Mouse (Mus musculus) hindbrain, embryonic 12.5 days (tissue): ENCODE measurements at regions not wholly inside any gene's neighbourhood (a gene's known extent, or its start where the extent isn't known, plus 50 kb on each side); places are given as distances from the start of the nearest gene placed in this dataset.

Experiments used
- ATAC-seq: fragments of 200-750 bp; cut with Nextera tagmentation; 2 replicates; pipeline ENCODE4 v1.8.0; 2017; ENCODE audit warnings: moderate TSS enrichment; ENCODE audit not compliant: low FRiP score
- H3K27ac ChIP-seq: fragments of 300-500 bp; sonication (generic); 2 replicates; pipeline ENCODE4 v1.5.1; 2016; ENCODE audit warnings: mild to moderate bottlenecking
- H3K27me3 ChIP-seq: fragments of 300-500 bp; sonication (generic); 2 replicates; pipeline ENCODE4 v1.6.1; 2016; ENCODE audit warnings: mild to moderate bottlenecking
- H3K36me3 ChIP-seq: fragments of 300-500 bp; sonication (generic); 2 replicates; pipeline ENCODE4 v1.6.1; 2016; ENCODE audit warnings: mild to moderate bottlenecking
- H3K4me1 ChIP-seq: fragments of 300-500 bp; sonication (generic); 2 replicates; pipeline ENCODE4 v1.6.1; 2016
- H3K4me2 ChIP-seq: fragments of 300-500 bp; sonication (generic); replicated peaks from 2 replicates; pipeline ENCODE4 v1.6.1; 2016; ENCODE audit warnings: mild to moderate bottlenecking
- H3K4me3 ChIP-seq: fragments of 300-500 bp; sonication (generic); 2 replicates; pipeline ENCODE4 v1.5.1; 2016; ENCODE audit warnings: mild to moderate bottlenecking
- H3K9ac ChIP-seq: fragments of 300-500 bp; sonication (generic); 2 replicates; pipeline ENCODE4 v1.6.1; 2016; ENCODE audit warnings: mild to moderate bottlenecking, moderate library complexity
- H3K9me3 ChIP-seq: fragments of 300-500 bp; sonication (generic); replicated peaks from 2 replicates; pipeline ENCODE4 v1.6.1; 2016; ENCODE audit warnings: mild to moderate bottlenecking
- WGBS: fragments of 180-500 bp; shearing (Covaris S2); methylation state at CpG from one replicate; pipeline ENCODE4 v1.1.7; 2016; 5-methylcytosine and 5-hydroxymethylcytosine counted together

DNA sequence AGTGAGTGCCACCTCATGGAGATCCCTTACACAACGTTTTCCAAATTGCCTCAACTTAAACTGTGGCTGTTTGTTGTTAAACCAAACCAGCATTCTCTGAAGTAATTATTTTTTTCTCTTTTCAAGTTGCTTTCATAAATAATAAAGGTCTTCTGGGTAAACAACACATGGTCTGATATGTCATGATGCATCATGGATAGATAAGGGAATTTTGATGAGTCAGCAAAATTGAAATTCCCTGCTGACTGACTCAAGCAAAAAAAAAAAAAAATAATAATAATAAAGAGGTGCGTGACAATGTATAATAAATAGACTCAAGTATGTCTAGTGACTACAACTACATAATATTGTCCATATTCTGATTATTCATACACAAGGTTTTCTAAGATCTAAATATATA, 201.8 kb downstream of the Adgb start:
- 87% methylated on average over 2 of the region's 2 CpGs for WGBS

DNA sequence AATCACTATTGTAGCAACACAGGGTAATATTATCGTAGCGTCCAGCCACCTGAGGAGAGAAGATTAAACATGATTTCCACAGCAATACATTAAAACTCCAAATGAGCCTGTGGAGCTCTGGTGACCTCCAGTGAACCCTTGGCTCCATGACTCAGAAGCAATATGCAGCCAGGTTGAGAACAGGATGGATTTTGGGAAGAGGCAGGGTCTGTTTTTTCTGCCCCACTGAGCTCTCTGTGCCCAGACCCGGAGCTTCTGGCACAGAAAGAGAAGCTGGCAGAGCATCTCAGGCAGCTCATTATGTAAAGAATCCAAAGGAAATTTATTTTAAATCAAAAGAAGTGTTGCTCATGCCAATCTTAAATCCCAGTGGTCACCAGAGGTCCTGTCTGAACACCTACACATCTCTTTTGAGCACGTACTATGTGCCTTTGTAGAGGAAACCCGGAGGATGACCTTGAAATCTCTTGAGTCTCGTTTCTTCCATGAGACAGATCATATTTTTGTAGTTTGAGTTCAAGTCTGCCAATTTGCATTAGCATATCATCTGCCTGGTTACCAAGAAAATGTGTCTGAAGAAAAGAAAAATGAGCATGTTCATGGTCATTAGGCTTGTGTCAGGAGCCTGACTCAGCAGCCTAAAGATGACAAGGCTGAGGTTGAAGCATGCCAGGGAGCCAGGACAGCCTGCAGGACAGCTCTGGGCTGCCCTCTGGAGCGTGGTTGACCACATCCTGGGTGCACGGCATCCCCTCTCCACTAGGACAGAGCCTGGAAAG, 219.4 kb downstream of the Adgb start:
- no peak for ATAC-seq
- H3K36me3 ChIP-seq: no peaks in the 10 kb centered on the region
- no peak overlapping the region for H3K9ac ChIP-seq
- no peak overlapping the region for H3K27ac ChIP-seq
- no peaks in the 10 kb centered on the region for H3K9me3 ChIP-seq
- H3K27me3 ChIP-seq: no peaks in the 10 kb centered on the region
- WGBS: 74% methylated on average over 8 of the region's 8 CpGs
- H3K4me1 ChIP-seq: no peaks in the 10 kb centered on the region
- H3K4me3 ChIP-seq: no peak overlapping the region
- no peak overlapping the region for H3K4me2 ChIP-seq

More for the DNA sequence above, 201.8 kb downstream of the Adgb start:
- Histone ChIP-seq H3K27ac (no peak overlapping the region), H3K4me2 (no peak overlapping the region), H3K4me1 (no peaks in the 10 kb centered on the region), H3K4me3 (no peak overlapping the region), H3K36me3 (no peaks in the 10 kb centered on the region), H3K9me3 (no peaks in the 10 kb centered on the region), H3K27me3 (no peaks in the 10 kb centered on the region), H3K9ac (no peak overlapping the region)
- ATAC-seq: no peak

DNA sequence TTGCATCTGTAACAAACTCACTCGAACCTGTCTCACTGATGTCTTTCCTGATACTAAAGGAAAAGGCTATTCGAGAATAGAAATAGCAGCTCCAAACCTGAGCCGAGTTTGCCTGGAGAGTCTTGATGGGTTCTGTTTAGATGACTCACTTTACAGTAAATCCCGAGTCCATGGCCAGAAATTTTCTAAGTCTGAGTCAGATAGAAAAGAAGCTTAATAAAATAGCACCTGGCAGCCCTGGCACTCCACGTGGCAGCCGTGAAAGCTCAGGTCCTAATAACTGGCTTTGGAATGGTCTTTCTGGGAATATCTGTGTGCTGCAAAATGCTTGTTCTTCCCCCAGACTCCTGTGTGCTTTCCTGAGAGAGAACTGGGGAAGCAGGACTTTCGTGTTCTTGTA, 220.0 kb downstream of the Adgb start:
- no peaks in the 10 kb centered on the region for H3K27me3 ChIP-seq
- no peak for ATAC-seq

DNA sequence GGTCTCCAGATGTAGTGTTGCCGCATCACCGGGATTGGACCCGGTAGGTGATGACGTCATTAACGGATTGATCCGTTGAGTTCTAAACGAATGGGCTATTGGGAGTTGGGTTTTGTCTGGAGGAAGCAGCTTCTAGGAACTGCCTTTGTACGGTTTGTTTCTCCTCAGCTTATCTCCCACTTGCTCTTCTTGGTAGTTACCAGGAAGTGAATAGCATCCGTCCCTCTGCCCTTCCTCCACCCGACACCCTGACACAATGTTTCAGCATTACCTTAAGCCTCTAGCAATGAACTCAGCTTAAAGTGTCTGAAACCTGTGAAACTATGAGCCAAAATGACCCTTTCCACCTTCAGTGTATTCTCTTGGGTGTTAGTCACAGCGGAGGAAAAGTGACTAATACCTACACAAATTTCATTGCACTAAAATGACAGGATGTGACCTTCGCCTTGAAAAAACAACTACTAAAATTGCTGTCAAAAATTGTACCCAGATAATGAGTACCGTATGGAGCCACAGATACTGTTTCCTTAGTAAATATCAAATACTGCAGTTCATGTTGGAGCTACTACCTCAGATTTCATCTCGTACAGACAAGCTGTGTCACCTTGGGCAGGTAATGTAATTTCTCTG, 237.1 kb downstream of the Adgb start:
- WGBS: 87% methylated on average over 14 of the region's 14 CpGs
- Histone ChIP-seq H3K4me2 (no peak overlapping the region), H3K27me3 (no peaks in the 10 kb centered on the region), H3K36me3 (no peaks in the 10 kb centered on the region), H3K9me3 (no peaks in the 10 kb centered on the region), H3K9ac (no peak overlapping the region), H3K27ac (no peak overlapping the region), H3K4me3 (no peak overlapping the region), H3K4me1 (no peaks in the 10 kb centered on the region)
- no peak for ATAC-seq

More for the DNA sequence above, 220.0 kb downstream of the Adgb start:
- H3K9ac ChIP-seq: no peak overlapping the region
- H3K36me3 ChIP-seq: no peaks in the 10 kb centered on the region
- WGBS: 85% methylated on average over 7 of the region's 7 CpGs
- no peak overlapping the region for H3K4me3 ChIP-seq
- H3K4me1 ChIP-seq: no peaks in the 10 kb centered on the region
- no peaks in the 10 kb centered on the region for H3K9me3 ChIP-seq
- no peak overlapping the region for H3K27ac ChIP-seq
- H3K4me2 ChIP-seq: no peak overlapping the region

DNA sequence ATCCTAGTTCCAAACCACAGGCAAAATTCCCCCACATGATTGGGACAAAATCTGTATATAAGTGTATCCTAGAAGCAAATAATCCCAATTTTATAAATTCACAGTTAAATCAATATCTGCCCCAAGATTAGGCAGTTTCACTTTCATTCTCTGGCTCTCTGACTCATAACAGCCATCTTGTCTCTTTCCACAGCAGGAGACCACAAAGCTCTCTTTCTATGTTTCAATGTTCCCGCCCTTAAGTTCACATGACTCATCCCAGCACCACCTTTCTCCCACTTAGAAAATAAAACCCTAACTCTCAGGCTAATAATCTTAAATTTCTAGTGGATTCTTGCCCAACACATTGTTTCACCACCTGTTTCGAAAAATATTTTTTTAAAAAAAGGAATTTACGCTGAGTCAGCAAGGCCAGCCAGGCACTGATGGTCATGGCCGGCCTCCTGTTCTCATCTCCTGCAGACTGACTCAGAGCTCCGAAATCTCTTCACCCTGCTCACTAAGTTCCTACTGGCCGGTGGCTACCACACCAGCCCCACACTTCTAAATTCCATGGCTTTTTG, 247.5 kb downstream of the Adgb start:
- no peak overlapping the region for H3K27ac ChIP-seq
- H3K4me1 ChIP-seq: no peaks in the 10 kb centered on the region
- H3K27me3 ChIP-seq: no peaks in the 10 kb centered on the region
- H3K9me3 ChIP-seq: no peaks in the 10 kb centered on the region
- 91% methylated on average over 6 of the region's 6 CpGs for WGBS
- no peak overlapping the region for H3K4me2 ChIP-seq
- H3K9ac ChIP-seq: no peak overlapping the region
- ATAC-seq: no peak
- H3K4me3 ChIP-seq: no peak overlapping the region
- no peaks in the 10 kb centered on the region for H3K36me3 ChIP-seq

DNA sequence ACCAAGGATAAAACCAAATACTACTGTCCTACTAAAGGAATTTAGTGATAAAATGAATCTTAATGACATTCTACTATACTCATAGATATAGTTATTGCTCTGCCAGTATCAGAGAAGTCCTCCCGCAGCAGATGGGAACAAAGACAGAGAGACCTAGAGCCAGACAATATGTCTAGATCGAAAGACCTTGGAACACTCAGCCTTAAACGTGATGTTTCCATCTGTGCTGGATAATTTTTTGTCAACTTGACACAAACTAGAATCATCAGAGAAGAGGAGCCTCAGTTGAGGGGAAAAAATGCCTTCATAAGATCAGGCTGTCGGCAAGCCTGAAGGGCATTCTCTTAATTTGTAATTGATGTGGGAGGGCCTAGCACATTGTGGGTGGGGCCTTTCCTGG, 252.4 kb downstream of the Adgb start:
- Histone ChIP-seq H3K4me1 (no peaks in the 10 kb centered on the region), H3K4me2 (no peak overlapping the region), H3K4me3 (no peak overlapping the region), H3K27me3 (no peaks in the 10 kb centered on the region), H3K27ac (no peak overlapping the region), H3K36me3 (no peaks in the 10 kb centered on the region), H3K9ac (no peak overlapping the region), H3K9me3 (no peaks in the 10 kb centered on the region)
- no peak for ATAC-seq
- 92% methylated on average over 4 of the region's 4 CpGs for WGBS

DNA sequence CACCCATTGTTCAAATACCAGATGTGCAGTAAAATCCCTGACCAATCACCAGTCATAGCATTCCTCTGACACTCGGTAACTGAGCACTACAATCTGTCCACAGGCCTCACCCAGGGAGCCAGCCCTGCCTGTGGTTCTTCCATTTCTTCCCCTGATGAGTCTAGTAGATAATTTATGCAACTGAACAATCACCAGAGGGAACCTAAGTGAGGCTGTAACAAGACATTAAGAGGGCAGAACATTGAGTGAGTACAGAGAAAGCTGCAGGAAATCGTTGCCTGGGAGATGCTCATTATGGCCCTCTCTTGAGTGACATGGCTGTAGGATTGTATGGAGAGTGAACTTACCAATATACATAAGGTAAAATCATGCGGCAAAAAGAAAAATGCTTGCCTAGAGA, 255.2 kb downstream of the Adgb start:
- Histone ChIP-seq H3K9me3 (no peaks in the 10 kb centered on the region), H3K4me3 (no peak overlapping the region), H3K27ac (no peak overlapping the region), H3K4me2 (no peak overlapping the region), H3K4me1 (no peaks in the 10 kb centered on the region), H3K9ac (no peak overlapping the region), H3K27me3 (no peaks in the 10 kb centered on the region), H3K36me3 (no peaks in the 10 kb centered on the region)
- 35% methylated on average over 3 of the region's 3 CpGs for WGBS
- peak; percentile 82 for ATAC-seq

DNA sequence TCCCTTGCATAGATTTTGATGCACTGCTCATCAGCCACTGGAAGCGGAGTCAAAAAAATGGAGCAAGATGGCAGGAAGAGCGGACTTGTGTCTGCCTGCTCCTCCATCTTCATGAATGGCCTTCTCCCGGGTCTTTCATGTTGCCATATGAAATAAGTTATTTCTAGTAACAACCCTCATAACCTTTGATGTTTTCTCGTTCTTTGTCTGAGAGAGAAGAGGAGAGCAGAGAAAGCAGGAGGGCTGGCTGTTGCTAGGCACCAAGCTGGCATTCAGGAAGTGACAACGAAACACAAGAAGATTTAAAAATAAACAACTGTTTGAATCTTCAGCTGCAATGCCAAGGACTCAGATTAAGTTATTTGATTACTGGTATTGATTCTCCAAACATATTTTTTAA, 256.8 kb downstream of the Adgb start:
- H3K9me3 ChIP-seq: no peaks in the 10 kb centered on the region
- H3K4me2 ChIP-seq: no peak overlapping the region
- no peaks in the 10 kb centered on the region for H3K27me3 ChIP-seq
- no peaks in the 10 kb centered on the region for H3K36me3 ChIP-seq
- no peak overlapping the region for H3K27ac ChIP-seq
- 53% methylated on average over 5 of the region's 5 CpGs for WGBS
- no peak overlapping the region for H3K4me3 ChIP-seq
- ATAC-seq: no peak
- H3K9ac ChIP-seq: no peak overlapping the region
- no peaks in the 10 kb centered on the region for H3K4me1 ChIP-seq

DNA sequence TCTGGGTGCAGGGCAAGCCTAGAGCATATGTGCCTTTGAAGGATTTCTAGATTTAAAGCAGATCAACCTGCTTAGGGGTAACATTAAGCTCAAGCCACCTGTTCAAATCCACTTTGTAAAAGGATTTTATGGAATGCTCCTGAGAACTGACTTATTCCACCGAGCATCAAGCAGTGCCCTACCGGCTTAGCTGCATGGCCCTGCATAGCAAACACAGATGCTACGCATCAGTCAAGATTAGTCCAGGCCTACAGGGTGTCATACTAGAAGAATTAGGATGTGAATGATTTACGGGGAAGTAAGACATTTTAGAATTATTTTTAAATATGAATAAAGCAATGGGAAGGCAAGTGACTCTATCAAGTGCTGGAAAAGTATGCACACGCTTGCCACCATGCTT, 263.8 kb downstream of the Adgb start:
- Histone ChIP-seq H3K36me3 (no peaks in the 10 kb centered on the region), H3K9ac (no peak overlapping the region), H3K4me2 (no peak overlapping the region), H3K4me3 (no peak overlapping the region), H3K4me1 (no peaks in the 10 kb centered on the region), H3K27me3 (no peaks in the 10 kb centered on the region), H3K27ac (no peak overlapping the region), H3K9me3 (no peaks in the 10 kb centered on the region)
- ATAC-seq: no peak
- WGBS: 83% methylated on average over 5 of the region's 5 CpGs

DNA sequence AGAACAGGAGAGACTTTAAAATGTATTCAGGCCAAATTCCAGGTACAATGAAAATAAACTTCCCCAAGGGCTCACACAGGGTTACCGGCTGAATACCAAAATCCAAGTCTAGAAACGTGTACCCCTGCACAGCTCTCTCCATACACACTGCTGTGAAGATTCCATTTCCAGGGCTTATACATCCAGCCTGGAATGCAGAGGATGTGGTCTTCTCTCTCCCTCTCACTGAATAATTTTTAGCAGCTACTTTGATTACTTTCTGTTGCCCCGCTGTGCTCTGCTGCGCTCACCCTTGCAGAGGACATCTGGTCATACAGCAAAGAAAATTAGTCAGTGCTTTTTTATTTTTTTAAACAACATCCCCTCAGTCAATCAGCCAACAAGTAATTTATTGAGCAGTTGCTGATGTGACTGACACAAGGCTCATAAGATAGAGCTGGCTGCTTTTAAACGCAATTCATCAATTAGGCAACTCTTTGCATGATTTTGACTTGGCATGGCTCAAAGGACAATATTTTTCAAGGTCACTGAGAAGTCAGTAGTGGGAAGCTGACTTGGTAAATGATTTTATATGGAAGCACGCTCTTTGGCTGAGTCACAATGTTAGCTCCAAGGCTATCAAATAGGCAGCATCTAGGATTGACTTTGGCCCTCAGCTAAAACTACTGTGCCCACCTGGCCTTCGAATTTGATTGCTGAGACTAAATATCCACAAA, 266.2 kb downstream of the Adgb start:
- Histone ChIP-seq H3K4me1 (no peaks in the 10 kb centered on the region), H3K27me3 (no peaks in the 10 kb centered on the region), H3K36me3 (no peaks in the 10 kb centered on the region), H3K9me3 (no peaks in the 10 kb centered on the region), H3K4me3 (no peak overlapping the region), H3K4me2 (no peak overlapping the region), H3K27ac (no peak overlapping the region), H3K9ac (no peak overlapping the region)
- ATAC-seq: no peak
- 76% methylated on average over 7 of the region's 7 CpGs for WGBS

DNA sequence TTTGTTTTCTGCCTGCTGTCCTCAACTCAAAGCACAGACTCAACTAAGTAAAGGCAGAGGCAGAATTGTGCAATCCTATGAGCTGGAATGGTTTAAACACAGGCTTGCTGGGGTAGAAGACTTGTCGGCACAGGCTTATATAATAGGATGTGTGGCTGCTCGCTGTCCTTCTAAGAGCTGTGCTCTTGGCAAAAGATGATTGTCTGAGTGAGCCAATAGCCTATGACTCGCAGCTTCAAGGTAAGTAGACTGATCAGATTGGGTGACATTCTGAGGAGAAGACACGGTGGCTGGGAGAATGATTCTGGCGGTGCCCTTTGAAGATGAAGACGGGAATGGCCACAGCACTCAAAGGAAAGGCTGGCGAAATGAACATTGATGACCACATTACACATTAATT, 268.1 kb downstream of the Adgb start:
- WGBS: 86% methylated on average over 7 of the region's 7 CpGs
- H3K36me3 ChIP-seq: no peaks in the 10 kb centered on the region
- no peak overlapping the region for H3K4me3 ChIP-seq
- no peaks in the 10 kb centered on the region for H3K27me3 ChIP-seq
- H3K4me2 ChIP-seq: no peak overlapping the region
- no peak for ATAC-seq
- H3K4me1 ChIP-seq: no peaks in the 10 kb centered on the region
- no peak overlapping the region for H3K27ac ChIP-seq
- H3K9ac ChIP-seq: no peak overlapping the region
- no peaks in the 10 kb centered on the region for H3K9me3 ChIP-seq

DNA sequence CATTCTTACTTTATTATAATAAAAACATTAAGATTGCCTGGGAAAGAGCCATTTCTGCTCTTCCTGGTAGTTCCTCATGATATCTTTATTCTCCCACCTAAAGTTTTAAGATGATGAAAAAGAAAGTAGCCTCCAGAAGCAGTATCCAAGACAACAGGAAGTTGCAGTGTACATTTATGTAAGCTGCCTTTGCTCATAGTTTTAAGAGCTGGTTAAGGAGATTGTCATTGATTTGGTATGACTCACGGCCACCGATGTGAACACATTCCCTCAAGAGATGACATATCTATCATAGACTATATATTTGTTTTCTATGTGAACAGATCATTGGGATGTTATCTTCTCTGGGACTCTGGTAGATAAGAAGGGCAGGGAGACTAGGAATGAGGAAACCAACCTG, 281.8 kb downstream of the Adgb start:
- H3K36me3 ChIP-seq: no peaks in the 10 kb centered on the region
- H3K4me1 ChIP-seq: no peaks in the 10 kb centered on the region
- H3K4me3 ChIP-seq: no peak overlapping the region
- H3K27ac ChIP-seq: no peak overlapping the region
- no peak overlapping the region for H3K9ac ChIP-seq
- ATAC-seq: no peak
- H3K9me3 ChIP-seq: no peaks in the 10 kb centered on the region; the same call in 1 of the 2 replicates
- no peak overlapping the region for H3K4me2 ChIP-seq
- H3K27me3 ChIP-seq: no peaks in the 10 kb centered on the region
- 92% methylated on average over 2 of the region's 2 CpGs for WGBS
